Mouse (Mus musculus) midbrain, embryonic 16.5 days (tissue): Measurements from ENCODE around the gene Dock1. TPM values are rescaled to one million over a fixed set of nuclear protein-coding genes. Genes with fewer than 3 reads are reported as not detected.

Experiments
- ATAC-seq: fragments of 200-750 bp; cut with Nextera tagmentation; 2 replicates; pipeline ENCODE4 v1.8.0; 2017; ENCODE audit warnings: moderate TSS enrichment
- H3K27ac ChIP-seq: fragments of 300-500 bp; sonication (generic); 2 replicates; pipeline ENCODE4 v1.5.1; 2014; ENCODE audit warnings: mild to moderate bottlenecking, low read length, mixed read lengths
- H3K27me3 ChIP-seq: fragments of 300-500 bp; sonication (generic); 2 replicates; pipeline ENCODE4 v1.6.1; 2014; ENCODE audit warnings: low read depth, low read length, mixed read lengths; ENCODE audit not compliant: control insufficient read depth, insufficient read depth
- H3K36me3 ChIP-seq: fragments of 300-500 bp; sonication (generic); 2 replicates; pipeline ENCODE4 v1.6.1; 2014; ENCODE audit warnings: mild to moderate bottlenecking, low read length, moderate library complexity, mixed read lengths; ENCODE audit not compliant: control insufficient read depth, insufficient read depth
- H3K4me1 ChIP-seq: fragments of 300-500 bp; sonication (generic); 2 replicates; pipeline ENCODE4 v1.6.1; 2014; ENCODE audit warnings: mild to moderate bottlenecking, low read length, mixed read lengths; ENCODE audit not compliant: control insufficient read depth, insufficient read depth
- H3K4me2 ChIP-seq: fragments of 300-500 bp; sonication (generic); 2 replicates; pipeline ENCODE4 v1.6.1; 2014; ENCODE audit warnings: mild to moderate bottlenecking, low read length, mixed read lengths
- H3K4me3 ChIP-seq: fragments of 300-500 bp; sonication (generic); 2 replicates; pipeline ENCODE4 v1.5.1; 2014; ENCODE audit warnings: low read depth, mild to moderate bottlenecking, low read length, moderate library complexity, mixed read lengths
- H3K9ac ChIP-seq: fragments of 300-500 bp; sonication (generic); 2 replicates; pipeline ENCODE4 v1.6.1; 2014; ENCODE audit warnings: low read depth, low read length, mixed read lengths
- H3K9me3 ChIP-seq: fragments of 300-500 bp; sonication (generic); replicated peaks from 2 replicates; pipeline ENCODE4 v1.6.1; 2014; ENCODE audit warnings: mild to moderate bottlenecking, low read length, mixed read lengths; ENCODE audit not compliant: control insufficient read depth, poor library complexity, severe bottlenecking
- WGBS: fragments of 180-500 bp; shearing (Covaris S2); extraction: QIAGEN DNeasy Blood & Tissue Kit; methylation state at CpG from one replicate; pipeline ENCODE4 v1.1.7; 2014; 5-methylcytosine and 5-hydroxymethylcytosine counted together
- polyA plus RNA-seq: library from polyadenylated mRNA; unstranded; fragments of >200 nt; fragmentation: Nextera tagmentation; extraction: Ambion mirVana; gene quantifications from 2 replicates; pipeline ENCODE4 v1.2.1, GENCODE M21; 2015

Dock1 gene
- polyA plus RNA-seq, 1 experiment from 2014 or later = 5.5 TPM

GRCm38 (mm10) chr7:135035651-135036050 is 365.2 kb downstream of the Dock1 start:
- Histone ChIP-seq H3K9me3 (no peaks in the 10 kb centered on the region), H3K4me3 (no peak overlapping the region), H3K4me2 (no peak overlapping the region), H3K36me3 (no peaks in the 10 kb centered on the region), H3K4me1 (no peaks in the 10 kb centered on the region), H3K27me3 (no peaks in the 10 kb centered on the region), H3K9ac (no peak overlapping the region), H3K27ac (no peak overlapping the region)
- no peak for ATAC-seq
- 77% methylated on average over 2 of the region's 2 CpGs for WGBS

- Histone ChIP-seq H3K4me3 (no peak overlapping the region), H3K4me2 (no peak overlapping the region), H3K27ac (no peak overlapping the region), H3K9me3 (no peaks in the 10 kb centered on the region), H3K9ac (no peak overlapping the region), H3K36me3 (no peaks in the 10 kb centered on the region), H3K4me1 (no peaks in the 10 kb centered on the region), H3K27me3 (no peaks in the 10 kb centered on the region)
- 100% methylated on average over 1 of the region's 1 CpGs for WGBS
- no peak for ATAC-seq
These were observed 368.5 kb downstream of the Dock1 start for GRCm38 (mm10) chr7:135038930-135039329.

- no peaks in the 10 kb centered on the region for H3K36me3 ChIP-seq
- H3K9ac ChIP-seq = no peak overlapping the region
- no peak for ATAC-seq
These were observed 373.7 kb downstream of the Dock1 start for GRCm38 (mm10) chr7:135043931-135044765.

GRCm38 (mm10) chr7:135049416-135049815 is 379.0 kb downstream of the Dock1 start:
- H3K4me1 ChIP-seq = no peaks in the 10 kb centered on the region
- H3K9me3 ChIP-seq = no peaks in the 10 kb centered on the region
- no peaks in the 10 kb centered on the region for H3K36me3 ChIP-seq
- H3K27ac ChIP-seq = no peak overlapping the region
- ATAC-seq = no peak
- H3K4me3 ChIP-seq = no peak overlapping the region
- no peak overlapping the region for H3K4me2 ChIP-seq
- 89% methylated on average over 2 of the region's 2 CpGs for WGBS
- no peaks in the 10 kb centered on the region for H3K27me3 ChIP-seq
- H3K9ac ChIP-seq = no peak overlapping the region

More at GRCm38 (mm10) chr7:135043931-135044765, 373.7 kb downstream of the Dock1 start:
- no peaks in the 10 kb centered on the region for H3K9me3 ChIP-seq
- H3K4me3 ChIP-seq = no peak overlapping the region
- H3K27ac ChIP-seq = no peak overlapping the region
- H3K27me3 ChIP-seq = no peaks in the 10 kb centered on the region
- WGBS = 85% methylated on average over 12 of the region's 12 CpGs
- H3K4me2 ChIP-seq = no peak overlapping the region
- no peaks in the 10 kb centered on the region for H3K4me1 ChIP-seq

GRCm38 (mm10) chr7:135053186-135053715 is 382.8 kb downstream of the Dock1 start:
- no peak overlapping the region for H3K27ac ChIP-seq
- H3K4me2 ChIP-seq = no peak overlapping the region
- no peaks in the 10 kb centered on the region for H3K9me3 ChIP-seq
- 93% methylated on average over 8 of the region's 8 CpGs for WGBS
- no peak for ATAC-seq
- no peaks in the 10 kb centered on the region for H3K27me3 ChIP-seq
- H3K36me3 ChIP-seq = no peaks in the 10 kb centered on the region
- H3K9ac ChIP-seq = no peak overlapping the region
- H3K4me3 ChIP-seq = no peak overlapping the region
- no peaks in the 10 kb centered on the region for H3K4me1 ChIP-seq

GRCm38 (mm10) chr7:135054664-135055063 is 384.2 kb downstream of the Dock1 start:
- Histone ChIP-seq H3K27me3 (no peaks in the 10 kb centered on the region), H3K27ac (no peak overlapping the region), H3K4me3 (no peak overlapping the region), H3K36me3 (no peaks in the 10 kb centered on the region), H3K4me2 (no peak overlapping the region), H3K9me3 (no peaks in the 10 kb centered on the region), H3K4me1 (no peaks in the 10 kb centered on the region), H3K9ac (no peak overlapping the region)
- 85% methylated on average over 7 of the region's 7 CpGs for WGBS
- no peak for ATAC-seq

- no peak overlapping the region for H3K27ac ChIP-seq
- no peak overlapping the region for H3K4me3 ChIP-seq
- ATAC-seq = no peak
- no peaks in the 10 kb centered on the region for H3K4me1 ChIP-seq
- H3K4me2 ChIP-seq = no peak overlapping the region
- H3K9me3 ChIP-seq = no peaks in the 10 kb centered on the region; the same call in 1 of the 2 replicates
- no peaks in the 10 kb centered on the region for H3K36me3 ChIP-seq
- 85% methylated on average over 4 of the region's 4 CpGs for WGBS
- no peak overlapping the region for H3K9ac ChIP-seq
- H3K27me3 ChIP-seq = no peaks in the 10 kb centered on the region
These were observed 388.6 kb downstream of the Dock1 start for GRCm38 (mm10) chr7:135059071-135059470.

GRCm38 (mm10) chr7:135059562-135059961 is 389.1 kb downstream of the Dock1 start:
- 86% methylated on average over 3 of the region's 3 CpGs for WGBS
- Histone ChIP-seq H3K4me2 (no peak overlapping the region), H3K4me1 (no peaks in the 10 kb centered on the region), H3K36me3 (no peaks in the 10 kb centered on the region), H3K27me3 (no peaks in the 10 kb centered on the region), H3K4me3 (no peak overlapping the region), H3K9me3 (no peaks in the 10 kb centered on the region; the same call in 1 of the 2 replicates), H3K27ac (no peak overlapping the region), H3K9ac (no peak overlapping the region)
- no peak for ATAC-seq

GRCm38 (mm10) chr7:135063886-135064285 is 393.4 kb downstream of the Dock1 start:
- Histone ChIP-seq H3K36me3 (no peaks in the 10 kb centered on the region), H3K4me3 (no peak overlapping the region), H3K27ac (no peak overlapping the region), H3K27me3 (no peaks in the 10 kb centered on the region), H3K9me3 (no peaks in the 10 kb centered on the region; the same call in 1 of the 2 replicates), H3K9ac (no peak overlapping the region), H3K4me2 (no peak overlapping the region), H3K4me1 (peaks cover 4% of the 10 kb centered on the region; the same call in 1 of the 2 replicates)
- no peak for ATAC-seq
- 73% methylated on average over 5 of the region's 5 CpGs for WGBS
